Mouse (Mus musculus) T-cell, adult 66 days (primary cell): ENCODE data around the gene Gm21773. TPM values are rescaled to one million over a fixed set of nuclear protein-coding genes. Genes with fewer than 3 reads are reported as not detected.

ENCODE experiments used
- total RNA-seq, 2 experiments: library from RNA; stranded (reverse); gene quantifications; 3 replicates in 1 of 2; 4 replicates in 1 of 2; pipeline ENCODE4 v1.2.4; 2023

Gm21773 gene
- not detected for total RNA-seq

DNA sequence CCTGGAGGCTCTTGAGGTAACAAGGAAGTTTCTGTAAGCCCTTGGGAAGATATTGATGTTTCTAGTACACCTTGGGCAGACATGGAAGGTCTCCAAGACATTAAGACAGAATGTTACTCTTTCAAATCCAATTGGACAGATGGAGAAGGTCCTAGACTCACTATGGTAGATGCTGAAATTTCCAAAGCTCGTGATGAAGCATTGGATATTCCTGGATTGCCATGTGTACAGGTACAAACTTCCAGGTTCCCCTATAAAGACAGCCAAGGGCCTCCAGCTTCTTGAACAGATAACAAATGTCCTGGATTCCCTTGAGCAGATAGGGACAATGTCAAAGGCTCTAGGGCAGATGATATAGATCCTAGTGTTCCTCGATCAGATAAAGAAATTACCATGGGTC lies at the start of gene Gm21773:
TSS of gene Gm21773 (minus strand) at position 101 of the 400 bp plus-strand sequence.

